9 mouse cellular contexts compared by ENCODE assay signal in the genomic region with DNA sequence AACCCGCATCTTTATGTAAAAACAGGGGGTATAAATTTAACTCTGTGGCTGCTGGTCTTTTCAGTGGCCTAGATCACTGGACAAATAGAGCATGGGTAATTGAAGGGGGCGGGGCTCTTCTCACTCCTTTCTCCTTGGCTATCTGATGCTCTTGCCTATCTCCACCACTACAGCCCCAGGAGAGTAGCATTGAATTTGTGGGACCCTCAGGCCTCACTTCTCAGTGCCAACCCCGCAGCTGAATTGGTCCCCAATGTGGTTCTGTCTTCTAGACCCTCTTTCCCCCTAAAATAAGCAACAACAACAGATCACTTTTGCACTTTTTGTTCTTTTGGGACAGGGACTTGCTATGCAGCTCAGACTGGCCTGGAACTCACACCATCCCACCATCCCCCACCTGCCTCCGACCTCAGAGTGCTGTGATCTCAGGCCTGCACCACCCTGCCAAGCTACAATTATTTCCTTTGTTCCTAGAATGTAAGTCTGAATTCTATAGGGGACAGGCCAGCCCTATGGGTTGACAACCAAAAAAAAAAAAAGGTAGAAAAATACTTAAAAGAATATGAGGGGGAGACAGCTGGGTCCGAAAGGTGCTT. TPM values are rescaled to one million over a fixed set of nuclear protein-coding genes. Genes with fewer than 3 reads are reported as not detected.
DNase-seq lines count a peak whose midpoint lies in the region; ATAC-seq lines count a peak whose summit lies in the region.
"Had no signal": no experiment of that assay in that cellular context is flagged by ENCODE, and none has a peak within 500 bp of the region (broad histone marks: within the 10 kb centered on the region; RNA-seq: fewer than 3 reads in every experiment).

No protein-coding gene starts in this region.

- H3K36me3 ChIP-seq in heart, embryonic 11.5 days (ENCODE audit: control insufficient read depth, insufficient read depth, low read length) = no peaks in the 10 kb centered on the region
- no peaks in the 10 kb centered on the region for H3K36me3 ChIP-seq in hindbrain, embryonic 11.5 days (ENCODE audit: control insufficient read depth, insufficient read depth, low read length)
- no peaks in the 10 kb centered on the region for H3K36me3 ChIP-seq in midbrain, embryonic 10.5 days

- no peak overlapping the region for H3K27ac ChIP-seq in heart, embryonic 11.5 days (ENCODE audit: low read depth, low read length)
- H3K27ac ChIP-seq in hindbrain, embryonic 11.5 days (ENCODE audit: low read depth, low read length) = peak overlapping the region; percentile 89
- peak overlapping the region; percentile 82 for H3K27ac ChIP-seq in midbrain, embryonic 10.5 days (replicated peaks)

- H3K27me3 ChIP-seq in heart, embryonic 11.5 days (ENCODE audit: control insufficient read depth, insufficient read depth, low read length) = no peaks in the 10 kb centered on the region
- H3K27me3 ChIP-seq in hindbrain, embryonic 11.5 days (ENCODE audit: control insufficient read depth, insufficient read depth, low read length) = no peaks in the 10 kb centered on the region
- H3K27me3 ChIP-seq in midbrain, embryonic 10.5 days (ENCODE audit: low read depth, poor library complexity, severe bottlenecking) = no peaks in the 10 kb centered on the region
- H3K27me3 ChIP-seq: CH12.LX had no signal

- 0 out of 2 replicates have a peak overlapping the region, but pooled peaks have one; percentile 9 for H3K4me3 ChIP-seq in heart, embryonic 11.5 days (ENCODE audit: low read depth, low read length)
- no peak overlapping the region for H3K4me3 ChIP-seq in hindbrain, embryonic 11.5 days (ENCODE audit: low read depth, low read length)
- H3K4me3 ChIP-seq in midbrain, embryonic 10.5 days = peak overlapping the region; percentile 32

- WGBS in heart, embryonic 11.5 days (ENCODE audit: insufficient replicate concordance) = 40% methylated on average over 5 of the region's 5 CpGs
- 32% methylated on average over 5 of the region's 5 CpGs for WGBS in hindbrain, embryonic 11.5 days
- WGBS in midbrain, embryonic 10.5 days = 43% methylated on average over 5 of the region's 5 CpGs

- peaks cover 7% of the 10 kb centered on the region for H3K4me1 ChIP-seq in heart, embryonic 11.5 days (ENCODE audit: control insufficient read depth, insufficient read depth, low read length)
- peaks cover 10% of the 10 kb centered on the region for H3K4me1 ChIP-seq in hindbrain, embryonic 11.5 days (replicated peaks; ENCODE audit: control insufficient read depth, insufficient read depth, low read length)
- peaks cover 26% of the 10 kb centered on the region for H3K4me1 ChIP-seq in midbrain, embryonic 10.5 days

- no peaks in the 10 kb centered on the region for H3K9me3 ChIP-seq in heart, embryonic 11.5 days (replicated peaks; ENCODE audit: control insufficient read depth, low read length)
- no peaks in the 10 kb centered on the region for H3K9me3 ChIP-seq in hindbrain, embryonic 11.5 days (ENCODE audit: control insufficient read depth, low read length)
- no peaks in the 10 kb centered on the region for H3K9me3 ChIP-seq in midbrain, embryonic 10.5 days (replicated peaks)

- H3K4me2 ChIP-seq in heart, embryonic 11.5 days = peak overlapping the region; percentile 50
- H3K4me2 ChIP-seq in hindbrain, embryonic 11.5 days (replicated peaks; ENCODE audit: low read depth, low read length) = peak overlapping the region; percentile 29; the same call in 1 of the 2 replicates

- no peak for ATAC-seq in heart, embryonic 11.5 days (replicated peaks; ENCODE audit: insufficient number of reproducible peaks, low FRiP score, low TSS enrichment)
- peak; percentile 90 for ATAC-seq in hindbrain, embryonic 11.5 days (ENCODE audit: low FRiP score)
- no peak for ATAC-seq in CD4-positive, CD25-positive, alpha-beta regulatory T cell, adult 4 months
- ATAC-seq in megakaryocyte, adult 5-6 weeks (ENCODE audit: poor library complexity, severe bottlenecking) = no peak

- DNase-seq in heart, adult 18-20 months = no peak
- peak; percentile 20 for DNase-seq in embryo, embryonic 9.5 days (ENCODE audit: extremely low spot score)
- no peak for DNase-seq in hindbrain, embryonic 11.5 days (ENCODE audit: low spot score)
- DNase-seq in midbrain, embryonic 10.5 days (ENCODE audit: low spot score) = no peak
- no peak for DNase-seq in thymus, postnatal 36 days

- no peak overlapping the region for H3K9ac ChIP-seq in heart, embryonic 11.5 days (ENCODE audit: low read depth, low read length)
- peak overlapping the region; percentile 31; the same call in 1 of the 2 replicates for H3K9ac ChIP-seq in hindbrain, embryonic 11.5 days (ENCODE audit: low read depth, low read length)

RNA-seq across cellular contexts. Expression of a gene that starts 30.2 kb away (rescaled TPM):
- polyA plus RNA-seq in heart, embryonic 11.5 days (2014; fragmentation: Nextera tagmentation; extraction: Ambion mirVana) = 35.2 and 36.6 TPM in 2 replicates
- total RNA-seq in heart, adult 18-20 months (2021) = 10 to 100 TPM; 34.2 to 43.1 TPM
- polyA plus RNA-seq in hindbrain, embryonic 11.5 days (2014; fragmentation: Nextera tagmentation; extraction: Ambion mirVana) = 57.2 and 57.6 TPM in 2 replicates
- polyA plus RNA-seq in midbrain, embryonic 10.5 days (2016; fragmentation: Nextera tagmentation; extraction: Ambion mirVana) = 30.5 and 38.9 TPM in 2 replicates
- 100 to 1,000 TPM; 220 to 247 TPM for polyA plus RNA-seq in CD4-positive, CD25-positive, alpha-beta regulatory T cell, adult 4 months (2017; shearing (Covaris generic))
- 146 and 153 TPM in 2 replicates for total RNA-seq in megakaryocyte, adult 5-6 weeks (2015)
- total RNA-seq in megakaryocyte, adult 5-6 weeks (2017) = 157 and 197 TPM in 2 replicates
